Mouse (Mus musculus) ovary, postnatal 14 days (tissue): ENCODE data around the gene Edn2.

Experiments
- DNase-seq: peaks from one replicate; pipeline ENCODE4 v3.0.0; 2022; ENCODE audit warnings: low spot score

Edn2 gene

DNA sequence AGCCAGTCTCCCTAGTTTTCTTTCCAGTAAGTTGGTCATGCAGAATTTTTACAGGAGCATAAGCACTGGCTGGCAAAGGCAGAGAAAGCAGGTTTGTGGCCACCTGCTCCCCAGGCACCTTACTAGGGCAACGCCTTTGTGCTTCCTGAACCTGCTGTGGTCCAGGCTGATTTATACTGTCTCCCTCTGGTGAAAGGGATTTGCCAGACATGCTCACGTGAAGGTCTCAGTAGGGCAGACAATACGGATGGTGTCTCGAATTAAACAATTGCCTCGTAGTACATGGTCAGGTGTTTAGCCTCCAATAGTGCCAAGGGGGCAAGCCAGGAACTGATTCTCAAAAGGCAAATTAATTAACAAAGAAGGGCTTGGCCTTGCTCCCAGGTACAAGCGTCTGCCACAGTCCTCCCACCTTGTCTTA, 45.5 kb downstream of the Edn2 start:
- no peak for DNase-seq

- no peak for DNase-seq
These were observed 51.1 kb downstream of the Edn2 start for GRCm38 (mm10) chr4:120212080-120212479.

DNA sequence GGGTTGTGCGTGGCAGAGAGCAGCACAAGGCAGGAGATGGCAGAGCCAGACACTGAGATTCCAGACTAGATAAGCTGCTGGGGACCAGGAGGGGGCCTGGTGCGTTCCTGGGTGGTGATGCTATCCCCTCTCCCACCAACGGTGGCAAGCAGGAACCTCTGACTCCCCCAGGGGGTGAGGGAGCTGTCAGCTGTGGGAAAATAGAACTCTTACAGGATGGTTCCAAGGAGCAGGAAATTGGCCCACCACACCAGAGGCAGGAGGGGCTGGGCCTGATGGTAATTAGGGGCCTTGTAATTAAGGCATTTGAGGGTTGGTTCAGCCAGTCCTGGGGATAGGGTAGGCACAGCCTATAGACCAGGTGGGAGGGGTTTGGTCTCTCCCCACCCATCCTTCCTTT, 51.8 kb downstream of the Edn2 start:
- DNase-seq = no peak

- no peak for DNase-seq
These were observed 55.0 kb downstream of the Edn2 start for GRCm38 (mm10) chr4:120215915-120216591.

- DNase-seq = no peak
These were observed 55.9 kb downstream of the Edn2 start for GRCm38 (mm10) chr4:120216883-120217282.
